9 mouse cellular contexts compared by ENCODE assay signal in the genomic region with DNA sequence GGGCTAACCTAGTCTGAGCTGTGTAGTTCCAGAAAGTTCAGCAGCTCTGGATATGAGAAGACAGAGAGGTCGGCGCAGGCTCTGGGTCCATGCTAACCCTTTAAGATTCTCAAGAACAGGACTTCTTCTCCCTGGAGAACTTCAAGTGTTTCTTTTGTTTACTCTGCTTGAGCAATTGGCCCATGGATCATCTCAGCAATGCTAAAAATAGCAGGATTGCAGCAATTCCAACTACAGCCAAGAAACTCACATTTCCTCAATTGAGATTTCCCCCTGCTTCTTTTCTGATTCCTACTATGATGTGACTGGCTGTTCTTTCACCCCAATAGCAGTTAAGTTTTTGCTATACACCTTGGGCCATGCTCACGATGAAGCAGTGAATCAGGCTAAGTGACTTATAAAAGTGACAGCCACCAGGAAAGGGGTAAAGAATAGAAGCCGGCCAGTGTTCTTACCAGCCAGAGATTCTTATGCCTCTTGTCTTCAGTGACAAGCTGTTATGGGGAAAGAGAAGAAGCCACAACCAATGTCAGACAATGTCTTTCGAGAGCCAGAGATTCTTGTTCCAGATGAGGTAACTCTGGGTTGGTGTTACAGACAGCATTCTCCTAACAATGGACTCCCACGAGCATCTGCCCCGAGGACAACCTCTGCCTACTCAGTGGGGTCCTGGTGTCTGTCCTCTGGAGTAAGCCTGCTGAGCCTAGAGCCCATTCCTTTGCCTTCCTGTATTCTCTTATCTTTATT. TPM values are rescaled to one million over a fixed set of nuclear protein-coding genes. Genes with fewer than 3 reads are reported as not detected.
DNase-seq lines count a peak whose midpoint lies in the region; ATAC-seq lines count a peak whose summit lies in the region.
"Had no signal": no experiment of that assay in that cellular context is flagged by ENCODE, and none has a peak within 500 bp of the region (broad histone marks: within the 10 kb centered on the region; RNA-seq: fewer than 3 reads in every experiment).

No protein-coding gene starts in this region.

- peak; percentile 69 to 82 for DNase-seq in heart, adult 18-20 months
- no peak for DNase-seq in heart, postnatal 4 days
- DNase-seq in adipocyte (ENCODE audit: low spot score): peak; percentile 92
- peak; percentile 45 for DNase-seq in lung, postnatal 14 days
- no peak for DNase-seq in left cerebral cortex, adult 8-10 months (ENCODE audit: low spot score in 2 of 2)
- no peak for DNase-seq in embryo, embryonic 11 days
- DNase-seq in cerebellum, adult 11 months: no peak

- no peaks in the 10 kb centered on the region for H3K9me3 ChIP-seq in heart, embryonic 16.5 days (replicated peaks; ENCODE audit: control insufficient read depth, low read length)
- H3K9me3 ChIP-seq: hindbrain, embryonic 12.5 days had no signal

- H3K4me2 ChIP-seq in heart, embryonic 16.5 days (ENCODE audit: low read depth, low read length): no peak overlapping the region
- H3K4me2 ChIP-seq: hindbrain, embryonic 12.5 days had no signal

- H3K4me3 ChIP-seq in heart, embryonic 16.5 days (ENCODE audit: low read length): no peak overlapping the region
- H3K4me3 ChIP-seq: hindbrain, embryonic 12.5 days had no signal

- ATAC-seq in heart, embryonic 16.5 days (replicated peaks; ENCODE audit: extremely low read depth, insufficient read depth, low FRiP score): no peak; the same call in 1 of the 2 replicates

- 60% methylated on average over 7 of the region's 7 CpGs for WGBS in heart, embryonic 16.5 days

- no peaks in the 10 kb centered on the region for H3K27me3 ChIP-seq in heart, embryonic 16.5 days (ENCODE audit: control insufficient read depth, insufficient read depth, low read length)
- H3K27me3 ChIP-seq: hindbrain, embryonic 12.5 days had no signal

- H3K27ac ChIP-seq in heart, embryonic 16.5 days (ENCODE audit: low read length): peak overlapping the region; percentile 74
- H3K27ac ChIP-seq: hindbrain, embryonic 12.5 days had no signal

- H3K4me1 ChIP-seq in heart, embryonic 16.5 days (ENCODE audit: control insufficient read depth, insufficient read depth, low read length): peaks cover 24% of the 10 kb centered on the region
- H3K4me1 ChIP-seq: hindbrain, embryonic 12.5 days had no signal

- H3K9ac ChIP-seq in heart, embryonic 16.5 days (ENCODE audit: low read length): no peak overlapping the region
- H3K9ac ChIP-seq: hindbrain, embryonic 12.5 days had no signal

- 0 out of 2 replicates have a peak, but pooled peaks cover 4% of the 10 kb centered on the region for H3K36me3 ChIP-seq in heart, embryonic 16.5 days (ENCODE audit: control insufficient read depth, insufficient read depth)

RNA-seq across cellular contexts. Expression of a gene that starts 33.2 kb away (rescaled TPM):
- total RNA-seq in heart, adult 18-20 months (2021): 1 to 10 TPM; 1.5 to 1.8 TPM
- 1 to 10 TPM; 4.7 to 4.9 TPM for total RNA-seq in heart, postnatal 4 days (2021)
- polyA plus RNA-seq in heart, embryonic 16.5 days (2015; fragmentation: Nextera tagmentation; extraction: Ambion mirVana): 12.4 and 13.3 TPM in 2 replicates
- total RNA-seq in left cerebral cortex, adult 8-10 months (2022): 10 to 100 TPM in 2 of 4 experiments, 1 to 10 TPM in 2; 8.7 to 12.0 (median 10.3) TPM

Comparison
In these comparisons a context has a peak if more than half of its experiments do, and no peak if none do; other contexts are left out.
1. DNase-seq: peak in heart, adult 18-20 months (2 of 2), adipocyte (single experiment) and lung, postnatal 14 days (single experiment); none in heart, postnatal 4 days (single experiment), left cerebral cortex, adult 8-10 months (0 of 2), embryo, embryonic 11 days (single experiment) and cerebellum, adult 11 months (single experiment).